Mouse (Mus musculus) neural tube, embryonic 15.5 days (tissue): ENCODE measurements around the gene Tpgs1. TPM values are rescaled to one million over a fixed set of nuclear protein-coding genes. Genes with fewer than 3 reads are reported as not detected.

Experiments used
- ATAC-seq: fragments of 200-750 bp; cut with Nextera tagmentation; 2 replicates; pipeline ENCODE4 v1.8.0; 2017; ENCODE audit warnings: mild to moderate bottlenecking, moderate TSS enrichment, moderate library complexity; ENCODE audit not compliant: low FRiP score
- H3K27ac ChIP-seq: fragments of 300-500 bp; sonication (generic); replicated peaks from 2 replicates; pipeline ENCODE4 v1.5.1; 2015; ENCODE audit warnings: mild to moderate bottlenecking, inconsistent platforms
- H3K27me3 ChIP-seq: fragments of 300-500 bp; sonication (generic); replicated peaks from 2 replicates; pipeline ENCODE4 v1.6.1; 2015; ENCODE audit warnings: inconsistent platforms
- H3K36me3 ChIP-seq: fragments of 300-500 bp; sonication (generic); 2 replicates; pipeline ENCODE4 v1.6.1; 2015; ENCODE audit warnings: inconsistent platforms
- H3K4me1 ChIP-seq: fragments of 300-500 bp; sonication (generic); 2 replicates; pipeline ENCODE4 v1.6.1; 2015; ENCODE audit warnings: inconsistent platforms
- H3K4me2 ChIP-seq: fragments of 300-500 bp; sonication (generic); 2 replicates; pipeline ENCODE4 v1.6.1; 2015; ENCODE audit warnings: inconsistent platforms, mild to moderate bottlenecking, moderate library complexity
- H3K4me3 ChIP-seq: fragments of 300-500 bp; sonication (generic); replicated peaks from 2 replicates; pipeline ENCODE4 v1.5.1; 2015; ENCODE audit warnings: mild to moderate bottlenecking, inconsistent platforms
- H3K9ac ChIP-seq: fragments of 300-500 bp; sonication (generic); replicated peaks from 2 replicates; pipeline ENCODE4 v1.6.1; 2015; ENCODE audit warnings: mild to moderate bottlenecking, inconsistent platforms
- H3K9me3 ChIP-seq: fragments of 300-500 bp; sonication (generic); replicated peaks from 2 replicates; pipeline ENCODE4 v1.6.1; 2016; ENCODE audit warnings: inconsistent platforms
- WGBS: fragments of 180-500 bp; shearing (Covaris S2); methylation state at CpG from one replicate; pipeline ENCODE4 v1.1.7; 2015; ENCODE audit warnings: mixed read lengths; 5-methylcytosine and 5-hydroxymethylcytosine counted together
- polyA plus RNA-seq: library from polyadenylated mRNA; unstranded; fragments of >200 nt; fragmentation: Nextera tagmentation; extraction: Ambion mirVana; gene quantifications from 2 replicates; pipeline ENCODE4 v1.2.1, GENCODE M21; 2015

Tpgs1 gene
- polyA plus RNA-seq: 109 and 115 TPM in 2 replicates

DNA sequence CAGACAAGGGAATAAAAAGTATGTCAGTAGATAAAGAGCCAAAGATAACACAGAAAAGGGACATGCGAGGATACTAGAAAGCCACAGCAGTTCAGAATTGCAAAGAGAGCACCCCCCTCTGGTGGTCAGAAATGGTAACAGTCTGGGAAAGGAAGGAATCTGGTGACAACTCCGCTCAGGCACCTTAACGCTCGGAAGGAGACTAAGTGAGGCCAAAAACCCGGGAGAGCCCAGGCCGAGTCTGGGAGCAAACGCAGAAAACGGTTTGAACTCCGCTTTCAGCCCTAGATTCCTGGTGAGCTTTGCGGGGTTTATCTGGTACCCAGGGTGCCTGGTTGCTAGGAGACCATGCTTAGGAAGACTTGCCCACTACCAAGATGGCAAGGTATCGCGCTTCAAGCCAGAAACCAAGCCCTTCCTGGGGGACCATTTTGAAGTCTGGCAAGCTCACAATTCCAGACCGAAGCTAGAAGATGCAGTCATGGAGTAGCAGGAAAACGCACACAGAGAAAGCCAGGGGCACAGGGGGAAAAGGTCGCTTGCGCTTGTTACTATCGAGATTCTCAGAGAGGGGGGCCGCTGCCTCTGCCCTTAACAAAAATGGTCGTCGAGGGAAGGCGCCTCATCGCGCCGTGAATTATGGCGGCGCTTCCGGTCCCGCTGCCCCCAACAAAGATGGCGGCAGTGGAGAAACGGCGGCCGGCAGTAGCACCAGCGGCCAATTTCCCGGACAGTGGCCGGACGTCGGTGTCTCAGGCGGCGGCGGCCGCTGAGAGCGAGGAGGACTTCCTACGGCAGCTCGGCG, at the start of gene Tpgs1:
Gene Tpgs1 (plus strand): TSS at position 599 of the 805 bp plus-strand sequence.
- no peaks in the 10 kb centered on the region for H3K9me3 ChIP-seq
- peaks cover 11% of the 10 kb centered on the region; the same call in 1 of the 2 replicates for H3K36me3 ChIP-seq
- peak within 1 kb of the TSS; percentile 61 for H3K4me3 ChIP-seq
- H3K4me1 ChIP-seq: peaks cover 37% of the 10 kb centered on the region
- peak within 1 kb of the TSS; percentile 94 for H3K27ac ChIP-seq
- peak within 1 kb of the TSS; percentile 76 for H3K9ac ChIP-seq
- H3K4me2 ChIP-seq: peak within 1 kb of the TSS; percentile 95
- under 1% methylated on average over 45 of the region's 45 CpGs for WGBS
- no peaks in the 10 kb centered on the region for H3K27me3 ChIP-seq
- peak; percentile 87 for ATAC-seq

DNA sequence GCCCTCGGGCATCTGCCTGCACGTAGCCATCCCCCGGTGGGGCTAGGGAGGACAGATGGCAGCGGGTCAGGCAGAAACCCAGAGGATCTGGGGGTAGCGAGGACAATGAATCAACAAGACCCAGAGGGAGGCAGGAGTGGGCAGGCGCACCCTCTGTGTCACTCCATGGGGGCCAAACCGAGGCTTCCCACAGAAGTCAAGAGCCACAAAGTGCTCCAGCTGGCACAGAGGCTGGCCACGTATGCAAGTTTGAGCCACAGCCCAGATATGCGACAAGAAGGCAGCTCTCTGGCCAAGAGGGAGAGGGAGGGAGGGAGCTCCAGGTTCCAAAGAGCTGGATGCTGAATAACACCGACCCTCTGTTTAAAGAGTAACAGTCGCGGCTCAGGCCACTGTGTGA, 45.2 kb upstream of the Tpgs1 start:
- Histone ChIP-seq H3K9me3 (no peaks in the 10 kb centered on the region), H3K4me3 (no peak overlapping the region), H3K9ac (no peak overlapping the region), H3K4me1 (no peaks in the 10 kb centered on the region), H3K27me3 (no peaks in the 10 kb centered on the region), H3K27ac (no peak overlapping the region), H3K36me3 (peaks cover 21% of the 10 kb centered on the region; the same call in 1 of the 2 replicates), H3K4me2 (no peak overlapping the region)
- ATAC-seq: no peak
- 67% methylated on average over 12 of the region's 12 CpGs for WGBS

DNA sequence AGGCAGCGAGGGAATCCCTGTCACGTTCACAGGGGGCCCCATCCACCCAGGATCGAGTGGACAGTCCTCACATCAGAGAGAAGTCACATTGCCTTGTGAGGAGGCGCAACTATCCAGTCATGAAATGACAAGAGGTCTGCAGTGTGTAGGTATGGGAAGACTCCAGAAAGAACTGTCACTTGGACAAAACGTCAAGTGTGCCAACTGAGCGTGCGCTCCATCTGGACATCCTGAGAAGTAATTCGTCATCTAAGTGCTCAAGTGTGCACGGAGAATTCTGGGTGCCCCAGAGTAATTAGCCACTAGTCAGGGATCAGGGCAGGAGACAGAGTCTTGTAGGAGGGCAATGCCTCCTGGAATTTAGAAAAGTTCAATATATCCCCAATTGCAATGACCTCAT, 43.8 kb upstream of the Tpgs1 start:
- Histone ChIP-seq H3K36me3 (0 out of 2 replicates have a peak, but pooled peaks cover 15% of the 10 kb centered on the region), H3K27ac (no peak overlapping the region), H3K4me1 (no peaks in the 10 kb centered on the region), H3K9ac (no peak overlapping the region), H3K9me3 (no peaks in the 10 kb centered on the region), H3K27me3 (no peaks in the 10 kb centered on the region), H3K4me2 (no peak overlapping the region), H3K4me3 (no peak overlapping the region)
- no peak for ATAC-seq
- 78% methylated on average over 9 of the region's 9 CpGs for WGBS

DNA sequence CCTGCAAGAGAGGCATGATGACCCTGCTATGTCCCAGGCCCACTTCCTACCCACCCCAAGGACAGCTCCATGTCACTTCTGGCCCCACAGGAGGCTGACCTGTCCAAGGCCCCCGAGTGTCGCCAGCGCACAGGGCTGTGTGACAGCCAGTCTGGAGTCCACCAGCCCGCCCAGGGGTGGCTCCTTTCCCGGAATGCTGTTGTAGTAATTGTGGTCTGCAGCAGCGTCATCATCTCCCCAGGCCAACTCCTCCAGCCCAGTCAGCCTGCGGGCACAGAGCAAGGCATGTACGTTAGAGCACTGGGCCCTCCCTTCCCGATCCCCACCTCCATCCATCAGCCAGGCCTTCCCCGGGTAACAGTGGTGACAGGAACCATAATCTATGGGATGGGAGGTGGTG, 43.0 kb upstream of the Tpgs1 start:
- Histone ChIP-seq H3K4me3 (no peak overlapping the region), H3K27ac (no peak overlapping the region), H3K4me1 (no peaks in the 10 kb centered on the region), H3K36me3 (0 out of 2 replicates have a peak, but pooled peaks cover 10% of the 10 kb centered on the region), H3K27me3 (no peaks in the 10 kb centered on the region), H3K9me3 (no peaks in the 10 kb centered on the region), H3K9ac (no peak overlapping the region), H3K4me2 (no peak overlapping the region)
- no peak for ATAC-seq
- WGBS: 82% methylated on average over 10 of the region's 10 CpGs

DNA sequence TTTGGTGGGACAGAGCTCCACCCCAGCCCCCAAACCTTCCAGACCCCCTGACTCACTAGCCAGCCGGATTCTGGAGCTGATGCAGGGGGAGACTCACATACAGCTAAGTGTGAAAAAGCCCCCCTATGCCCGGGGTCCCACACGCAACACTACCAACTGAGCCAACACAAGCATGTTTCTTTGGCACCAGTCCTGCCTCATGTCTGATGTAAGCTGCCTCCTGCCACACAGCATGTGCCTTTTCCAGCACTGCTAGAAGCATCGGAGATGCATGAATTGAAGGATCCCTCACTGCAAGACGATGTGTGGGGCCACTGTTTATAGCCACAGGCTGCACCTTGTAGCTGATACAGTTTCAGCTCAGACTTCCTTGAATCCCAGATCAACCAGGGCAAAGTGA, 40.8 kb upstream of the Tpgs1 start:
- no peaks in the 10 kb centered on the region for H3K9me3 ChIP-seq
- H3K27me3 ChIP-seq: no peaks in the 10 kb centered on the region
- no peak overlapping the region for H3K4me2 ChIP-seq
- no peak overlapping the region for H3K4me3 ChIP-seq
- H3K4me1 ChIP-seq: no peaks in the 10 kb centered on the region
- WGBS: 85% methylated on average over 5 of the region's 5 CpGs
- H3K36me3 ChIP-seq: 0 out of 2 replicates have a peak, but pooled peaks cover 10% of the 10 kb centered on the region
- ATAC-seq: no peak
- no peak overlapping the region for H3K27ac ChIP-seq
- no peak overlapping the region for H3K9ac ChIP-seq

DNA sequence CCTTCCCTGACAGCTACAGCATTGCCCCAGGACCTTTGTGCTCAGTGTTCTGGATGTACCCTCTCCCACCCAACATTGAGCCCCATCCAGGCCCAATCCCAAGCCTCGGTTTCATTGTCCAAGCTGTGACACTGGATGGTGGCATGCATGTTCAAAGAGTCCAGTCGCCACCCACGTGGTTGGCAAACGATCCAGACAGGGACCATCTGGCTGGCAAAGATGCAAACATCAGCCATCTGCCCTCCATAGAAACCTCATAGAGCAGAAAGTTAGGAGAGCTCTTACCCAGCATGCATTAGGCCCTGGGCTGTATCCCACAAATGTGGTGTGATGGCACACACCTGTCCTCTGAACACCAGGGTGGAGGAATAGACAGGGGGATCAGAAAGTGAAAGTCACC, 37.7 kb upstream of the Tpgs1 start:
- Histone ChIP-seq H3K4me2 (no peak overlapping the region), H3K27me3 (no peaks in the 10 kb centered on the region), H3K4me3 (no peak overlapping the region), H3K36me3 (0 out of 2 replicates have a peak, but pooled peaks cover 2% of the 10 kb centered on the region), H3K27ac (no peak overlapping the region), H3K9me3 (no peaks in the 10 kb centered on the region), H3K4me1 (peaks cover 12% of the 10 kb centered on the region), H3K9ac (no peak overlapping the region)
- no peak for ATAC-seq
- 69% methylated on average over 4 of the region's 4 CpGs for WGBS

DNA sequence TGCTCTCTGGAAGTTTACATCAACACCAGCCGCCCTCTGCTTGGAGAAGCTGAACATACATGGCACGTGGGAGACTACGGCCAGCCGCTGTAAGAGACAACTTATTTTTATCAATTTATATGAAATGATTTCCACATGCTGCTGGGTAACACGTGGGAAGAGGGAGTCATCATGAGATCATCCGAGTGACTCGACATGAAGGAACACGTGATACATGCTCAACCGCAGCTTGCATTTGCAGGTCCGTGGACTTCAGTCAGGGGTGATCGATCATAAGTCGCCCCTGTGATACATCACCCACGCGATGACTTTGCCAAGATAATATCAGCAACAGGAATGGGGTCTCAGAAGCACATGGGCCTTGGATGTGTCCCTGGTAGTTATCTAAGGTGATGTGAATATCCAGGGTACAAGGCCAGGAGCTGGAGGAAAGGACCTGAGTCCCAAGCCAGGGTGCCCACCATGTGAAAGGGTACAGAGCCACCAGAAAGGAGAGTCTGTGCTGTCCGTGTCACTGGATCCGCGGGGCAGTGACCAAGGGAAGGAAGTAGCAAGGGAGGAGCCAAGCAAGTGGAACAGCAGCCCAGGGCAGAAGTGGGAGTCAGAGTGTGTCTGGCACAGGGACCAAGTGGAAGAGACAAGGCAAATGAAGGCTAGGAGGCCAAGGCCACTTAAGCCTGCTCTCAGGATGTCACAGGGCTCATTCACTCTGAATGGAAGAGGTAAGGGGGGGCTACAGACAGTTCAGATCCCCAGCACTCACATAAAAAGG, 36.0 kb upstream of the Tpgs1 start:
- Histone ChIP-seq H3K27ac (no peak overlapping the region), H3K27me3 (no peaks in the 10 kb centered on the region), H3K4me1 (peaks cover 25% of the 10 kb centered on the region), H3K4me2 (no peak overlapping the region), H3K9me3 (no peaks in the 10 kb centered on the region), H3K9ac (no peak overlapping the region), H3K4me3 (no peak overlapping the region), H3K36me3 (no peaks in the 10 kb centered on the region)
- no peak for ATAC-seq
- WGBS: 84% methylated on average over 17 of the region's 17 CpGs

DNA sequence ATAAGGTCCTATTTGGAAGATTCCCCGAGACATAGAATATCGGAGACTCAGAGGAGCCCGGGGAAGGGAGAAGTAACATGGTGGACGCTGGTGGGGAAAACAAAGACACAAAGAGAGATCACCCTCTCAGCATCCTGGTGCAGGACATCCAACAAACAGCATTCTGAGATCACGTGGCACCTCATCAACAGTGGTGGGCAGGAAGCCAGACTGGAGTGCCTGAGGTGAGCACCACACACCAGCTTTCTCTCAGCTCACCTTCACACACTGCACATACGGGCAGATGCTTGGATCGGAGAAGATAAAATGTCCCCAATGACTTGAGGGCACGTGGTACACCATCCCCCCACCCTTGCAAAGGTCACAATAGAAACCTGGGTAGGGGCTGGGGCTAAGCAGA, 32.9 kb upstream of the Tpgs1 start:
- WGBS: 74% methylated on average over 8 of the region's 8 CpGs
- peaks cover 7% of the 10 kb centered on the region; the same call in 1 of the 2 replicates for H3K27me3 ChIP-seq
- peak; percentile 16; the same call in 1 of the 2 replicates for ATAC-seq
- H3K9me3 ChIP-seq: no peaks in the 10 kb centered on the region
- H3K9ac ChIP-seq: peak overlapping the region; percentile 95
- H3K4me3 ChIP-seq: peak overlapping the region; percentile 80
- H3K4me1 ChIP-seq: peaks cover 35% of the 10 kb centered on the region
- H3K4me2 ChIP-seq: peak overlapping the region; percentile 79
- H3K27ac ChIP-seq: peak overlapping the region; percentile 95
- H3K36me3 ChIP-seq: no peaks in the 10 kb centered on the region

DNA sequence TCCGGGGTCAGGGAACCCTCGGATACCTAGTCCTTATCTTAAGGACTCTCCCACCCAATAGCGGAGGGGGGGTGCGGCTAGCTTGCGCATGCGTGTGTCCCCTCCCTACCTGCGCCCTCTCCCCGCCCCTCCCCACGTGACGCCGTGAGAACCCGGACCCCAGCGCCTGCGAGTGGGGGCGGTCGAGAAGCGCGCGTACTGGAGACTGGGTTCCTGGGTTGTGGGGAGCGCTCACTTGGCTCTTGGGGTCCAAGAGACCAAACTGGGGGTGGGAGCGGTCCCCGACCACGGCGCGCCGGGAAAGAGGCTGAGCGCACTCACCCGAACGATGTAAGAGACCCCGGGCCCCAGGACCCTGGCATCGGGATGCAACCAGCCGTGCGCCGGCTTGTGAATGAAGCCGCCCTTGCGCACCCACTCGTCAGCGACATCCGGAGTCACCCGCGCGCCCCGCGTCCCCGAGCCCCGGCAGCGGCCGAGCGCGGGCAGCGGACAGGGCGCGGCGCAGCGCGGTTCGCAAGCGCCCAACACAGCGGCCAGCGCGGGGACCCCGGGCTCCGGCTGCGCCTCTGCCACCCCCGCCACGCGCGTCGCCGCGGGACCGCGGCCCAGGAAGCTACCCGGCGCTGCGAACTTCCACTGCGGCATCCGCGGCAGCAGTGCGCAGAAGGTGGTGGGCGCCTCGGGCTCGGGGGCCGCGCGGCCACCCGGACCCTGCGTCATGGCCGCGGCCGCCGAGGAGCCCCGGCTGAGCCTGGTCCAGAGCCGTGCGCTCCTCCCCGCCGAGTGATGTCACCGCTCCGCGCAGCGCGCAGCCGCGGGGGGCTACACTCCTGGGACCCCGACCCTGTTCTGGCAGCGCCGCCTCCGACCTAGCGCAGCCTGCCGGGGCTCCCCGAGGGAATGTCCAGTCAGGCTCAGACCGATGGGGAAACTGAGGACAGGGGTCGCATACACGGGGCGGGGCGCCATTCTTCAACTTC, 31.8 kb upstream of the Tpgs1 start, which contains the start of gene Shc2:
Gene Shc2 (minus strand): TSS at position 791 of the 983 bp plus-strand sequence.
- ATAC-seq: peak; percentile 92
- Histone ChIP-seq H3K27me3 (peaks cover 7% of the 10 kb centered on the region; the same call in 1 of the 2 replicates), H3K36me3 (no peaks in the 10 kb centered on the region), H3K9me3 (no peaks in the 10 kb centered on the region), H3K9ac (peak within 1 kb of the TSS; percentile 95), H3K4me2 (peak within 1 kb of the TSS; percentile 79), H3K27ac (peak within 1 kb of the TSS; percentile 95), H3K4me1 (peaks cover 35% of the 10 kb centered on the region), H3K4me3 (peak within 1 kb of the TSS; percentile 80)
- WGBS: under 1% methylated on average over 98 of the region's 116 CpGs

DNA sequence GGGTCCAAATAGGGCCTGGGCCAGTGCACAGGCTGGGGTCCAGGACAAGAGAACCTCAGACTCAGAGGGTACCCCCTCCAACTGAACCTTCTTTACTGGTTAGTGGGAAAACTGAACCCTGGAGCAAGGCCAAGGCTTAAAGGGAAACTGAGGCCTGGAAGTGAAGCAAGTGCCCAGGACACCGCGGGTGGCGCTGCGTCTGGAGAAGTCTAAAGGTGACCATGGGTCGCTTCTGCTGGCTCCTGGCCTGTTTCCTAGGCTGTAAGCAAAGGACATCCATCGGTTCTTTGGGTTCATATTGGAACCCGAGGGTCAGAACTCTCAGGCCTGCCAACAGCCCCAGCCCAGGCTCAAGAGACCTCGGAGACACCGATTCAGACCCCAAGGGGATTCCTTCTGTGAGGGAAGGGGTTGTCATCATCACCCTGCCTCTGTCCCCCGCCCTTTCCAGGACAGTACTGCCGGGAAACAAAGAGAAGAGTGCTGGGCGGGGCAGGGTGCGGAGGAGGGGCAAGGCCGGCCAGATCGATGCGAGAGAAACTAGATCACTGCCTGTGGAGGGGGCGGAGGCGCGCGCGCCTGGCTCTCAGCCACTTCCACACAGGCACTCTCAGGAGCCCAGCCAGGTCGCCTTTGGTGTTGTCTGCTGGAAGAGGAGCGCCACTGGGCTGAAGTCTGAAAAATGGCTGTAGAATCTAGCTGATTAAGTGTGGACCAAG, 30.5 kb upstream of the Tpgs1 start:
- Histone ChIP-seq H3K4me1 (peaks cover 35% of the 10 kb centered on the region), H3K9ac (peak overlapping the region; percentile 95), H3K27ac (peak overlapping the region; percentile 95; the same call in 1 of the 2 replicates), H3K4me2 (peak overlapping the region; percentile 79), H3K36me3 (no peaks in the 10 kb centered on the region), H3K9me3 (no peaks in the 10 kb centered on the region), H3K4me3 (peak overlapping the region; percentile 80), H3K27me3 (peaks cover 7% of the 10 kb centered on the region; the same call in 1 of the 2 replicates)
- WGBS: 4% methylated on average over 23 of the region's 23 CpGs
- no peak for ATAC-seq
